Mouse (Mus musculus): Measurements from ENCODE around the gene Faap100. TPM values are rescaled to one million over a fixed set of nuclear protein-coding genes. Genes with fewer than 3 reads are reported as not detected.
A peak's percentile ranks its signal among the peaks of the same experiment; 100 is the strongest.

The Faap100 gene
- 14.0 and 14.3 TPM in 2 replicates for polyA plus RNA-seq (2015; fragmentation: Nextera tagmentation; extraction: Ambion mirVana)

DNA sequence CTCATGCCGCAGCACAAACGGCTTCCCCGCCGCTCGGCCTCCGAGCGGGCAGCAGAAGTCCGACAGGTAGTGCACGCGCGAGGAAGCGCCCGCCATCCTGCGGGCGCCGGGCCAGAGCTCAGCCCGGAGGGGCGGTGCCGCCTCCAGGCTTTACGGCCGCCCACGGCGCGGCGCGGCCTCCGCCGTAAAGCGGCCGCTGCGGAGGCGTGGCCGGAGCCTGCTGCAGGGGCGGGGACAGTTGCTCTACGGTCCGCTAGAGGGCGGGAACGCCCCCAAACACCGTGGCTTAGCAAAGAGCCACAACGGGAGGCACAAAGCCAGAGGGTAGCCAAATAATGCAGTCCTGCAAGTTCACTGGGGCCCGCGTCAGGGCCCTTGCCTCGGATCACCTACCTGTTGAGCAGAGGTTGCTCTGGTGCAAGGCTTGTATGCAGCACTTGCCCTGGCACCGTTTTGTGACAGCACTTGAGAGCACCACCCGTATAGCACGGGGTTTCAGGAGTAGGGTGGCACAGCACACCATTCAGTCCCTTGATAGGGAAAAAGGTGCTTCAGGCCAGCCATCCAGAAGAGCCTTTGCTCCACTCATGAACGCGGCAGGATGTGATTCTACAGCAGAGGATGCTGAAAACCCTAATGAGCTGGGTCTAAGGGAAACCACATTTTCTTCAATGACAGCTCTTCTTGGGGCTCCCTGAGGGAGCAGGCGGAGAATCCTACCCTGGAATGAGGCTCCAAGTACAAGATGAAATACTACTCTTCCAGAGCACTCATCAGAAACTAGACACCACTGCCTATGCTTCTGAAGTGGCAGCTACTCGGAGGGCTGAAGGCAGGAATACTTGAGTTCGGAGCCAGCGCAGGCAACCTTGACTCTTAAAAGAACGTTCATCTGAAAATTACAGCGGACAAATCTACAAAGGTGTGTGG, at the start of gene Faap100:
Gene Faap100 (minus strand): TSS at position 154 of the 930 bp plus-strand sequence.

DNA sequence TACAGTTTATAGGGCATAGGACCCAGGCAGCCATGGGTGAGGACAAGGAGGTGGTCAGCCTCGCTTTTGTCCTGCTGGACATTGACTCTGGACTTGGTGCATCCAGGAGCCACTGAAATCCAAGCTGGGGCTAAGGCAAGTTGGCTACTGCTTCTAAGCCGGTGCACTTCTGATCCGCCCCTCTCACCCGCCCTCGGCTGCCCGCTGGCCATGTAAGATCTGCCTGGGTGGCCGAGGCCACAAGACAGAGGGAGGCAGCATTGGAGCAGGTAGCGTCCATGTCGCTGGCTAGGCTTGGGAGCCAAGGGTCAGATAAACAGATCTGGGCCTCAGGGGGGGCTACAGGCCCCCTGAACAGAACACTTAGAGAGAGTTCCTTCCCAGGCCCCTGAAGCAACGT, 17.3 kb downstream of the Faap100 start, which contains the start of gene Fscn2:
Gene Fscn2 (plus strand): TSS at position 240 of the 400 bp plus-strand sequence.

DNA sequence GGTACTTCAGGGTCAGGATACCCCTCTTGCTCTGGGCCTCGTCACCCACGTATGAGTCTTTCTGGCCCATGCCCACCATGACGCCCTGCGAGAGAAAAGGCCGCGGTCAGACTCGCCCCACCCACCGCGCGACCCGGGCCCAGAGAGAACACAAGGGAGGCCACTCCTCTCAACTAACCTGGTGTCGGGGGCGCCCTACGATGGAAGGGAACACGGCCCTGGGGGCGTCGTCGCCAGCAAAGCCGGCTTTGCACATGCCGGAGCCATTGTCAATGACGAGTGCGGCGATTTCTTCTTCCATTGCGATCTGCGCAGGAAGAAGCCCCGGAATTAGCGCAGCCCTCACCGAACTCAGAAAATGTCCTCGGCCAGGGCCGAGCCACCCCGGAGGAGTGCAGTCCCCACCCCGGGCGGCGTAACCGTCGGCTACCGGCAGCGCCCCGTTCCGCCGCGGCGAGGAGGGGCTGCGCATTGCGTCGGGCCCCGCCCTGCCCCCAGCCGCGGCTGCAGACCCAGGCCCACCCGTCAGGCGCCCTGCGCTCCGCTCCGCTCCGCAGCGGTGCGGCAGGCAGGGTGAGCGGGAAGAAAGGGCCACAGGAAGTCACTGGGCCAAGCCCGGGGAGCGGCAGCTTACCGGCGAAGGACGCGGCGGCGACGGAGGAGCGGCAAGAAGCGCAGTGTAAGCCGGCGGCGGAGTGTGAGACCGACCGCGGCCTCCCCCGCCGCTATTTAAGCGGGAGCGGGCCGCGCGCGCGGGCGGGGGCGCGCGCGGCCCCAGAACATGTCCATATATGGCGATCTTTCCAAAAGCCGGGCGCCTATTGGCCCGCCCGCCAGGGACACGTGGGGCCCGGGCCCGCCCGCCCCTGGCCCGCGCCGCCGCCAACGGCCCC, 30.5 kb downstream of the Faap100 start, which contains the start of gene Actg1:
Gene Actg1 (minus strand): TSS at position 752 of the 893 bp plus-strand sequence.

Small RNA genes within 50 kb of the gene (microRNA-seq; reads per million reads assigned to microRNA genes)
- gene Gm23419: not detected
- 4.9 reads per million, percentile 10 among the genes with 10 or more reads in this experiment for gene Mir6935

Other genes with a start within 250 kb of the Faap100 start
- 48.3 and 51.8 TPM in 2 replicates for gene Slc38a10, start 227.4 kb downstream of the Faap100 start, polyA plus RNA-seq (2015; fragmentation: Nextera tagmentation; extraction: Ambion mirVana)
- 1.5 and 1.6 TPM in 2 replicates for gene Bahcc1, start 145.8 kb downstream of the Faap100 start, polyA plus RNA-seq (2015; fragmentation: Nextera tagmentation; extraction: Ambion mirVana)
- gene Actg1, start 30.2 kb downstream of the Faap100 start, polyA plus RNA-seq (2015; fragmentation: Nextera tagmentation; extraction: Ambion mirVana): 2,099 and 2,365 TPM in 2 replicates
- gene Fscn2, start 17.2 kb downstream of the Faap100 start, polyA plus RNA-seq (2015; fragmentation: Nextera tagmentation; extraction: Ambion mirVana): 0.40 and 0.50 TPM in 2 replicates
- gene Nploc4, start 58.9 kb upstream of the Faap100 start, polyA plus RNA-seq (2015; fragmentation: Nextera tagmentation; extraction: Ambion mirVana): 16.9 and 18.8 TPM in 2 replicates
- not detected in 2 replicates for gene Tspan10, start 63.9 kb upstream of the Faap100 start, polyA plus RNA-seq (2015; fragmentation: Nextera tagmentation; extraction: Ambion mirVana)
- gene Pde6g, start 74.7 kb upstream of the Faap100 start, polyA plus RNA-seq (2015; fragmentation: Nextera tagmentation; extraction: Ambion mirVana): not detected in 2 replicates
- 17.1 and 17.8 TPM in 2 replicates for gene Oxld1, start 79.3 kb upstream of the Faap100 start, polyA plus RNA-seq (2015; fragmentation: Nextera tagmentation; extraction: Ambion mirVana)
- gene Ccdc137, start 79.4 kb upstream of the Faap100 start, polyA plus RNA-seq (2015; fragmentation: Nextera tagmentation; extraction: Ambion mirVana): 13.1 and 15.9 TPM in 2 replicates
- gene Arl16, start 88.8 kb upstream of the Faap100 start, polyA plus RNA-seq (2015; fragmentation: Nextera tagmentation; extraction: Ambion mirVana): 29.6 and 31.2 TPM in 2 replicates
- 91.2 and 100 TPM in 2 replicates for gene Mrpl12, start 105.8 kb upstream of the Faap100 start, polyA plus RNA-seq (2015; fragmentation: Nextera tagmentation; extraction: Ambion mirVana)
- gene Slc25a10, start 113.1 kb upstream of the Faap100 start, polyA plus RNA-seq (2015; fragmentation: Nextera tagmentation; extraction: Ambion mirVana): 34.6 and 38.5 TPM in 2 replicates
- 0.93 and 0.97 TPM in 2 replicates for gene Gcgr, start 151.9 kb upstream of the Faap100 start, polyA plus RNA-seq (2015; fragmentation: Nextera tagmentation; extraction: Ambion mirVana)
- gene Mcrip1, start 171.0 kb upstream of the Faap100 start, polyA plus RNA-seq (2015; fragmentation: Nextera tagmentation; extraction: Ambion mirVana): 157 and 172 TPM in 2 replicates
- not detected in 2 replicates for gene Ppp1r27, start 172.4 kb upstream of the Faap100 start, polyA plus RNA-seq (2015; fragmentation: Nextera tagmentation; extraction: Ambion mirVana)
- gene P4hb, start 194.5 kb upstream of the Faap100 start, polyA plus RNA-seq (2015; fragmentation: Nextera tagmentation; extraction: Ambion mirVana): 515 and 546 TPM in 2 replicates
- gene Arhgdia, start 202.9 kb upstream of the Faap100 start, polyA plus RNA-seq (2015; fragmentation: Nextera tagmentation; extraction: Ambion mirVana): 458 and 475 TPM in 2 replicates
- gene Alyref, start 219.6 kb upstream of the Faap100 start, polyA plus RNA-seq (2015; fragmentation: Nextera tagmentation; extraction: Ambion mirVana): 162 and 194 TPM in 2 replicates
- gene Anapc11, start 219.7 kb upstream of the Faap100 start, polyA plus RNA-seq (2015; fragmentation: Nextera tagmentation; extraction: Ambion mirVana): 165 and 166 TPM in 2 replicates
- 0.43 and 1.1 TPM in 2 replicates for gene Npb, start 229.7 kb upstream of the Faap100 start, polyA plus RNA-seq (2015; fragmentation: Nextera tagmentation; extraction: Ambion mirVana)
- 72.3 and 111 TPM in 2 replicates for gene Pcyt2, start 239.2 kb upstream of the Faap100 start, polyA plus RNA-seq (2015; fragmentation: Nextera tagmentation; extraction: Ambion mirVana)
- gene Sirt7, start 246.5 kb upstream of the Faap100 start, polyA plus RNA-seq (2015; fragmentation: Nextera tagmentation; extraction: Ambion mirVana): 24.9 and 25.5 TPM in 2 replicates